Mouse (Mus musculus): ENCODE measurements around the gene Tspan31. TPM values are rescaled to one million over a fixed set of nuclear protein-coding genes. Genes with fewer than 3 reads are reported as not detected.

Gene Tspan31
- total and polyA plus RNA-seq, 3 experiments, result 57.2 to 63.1 TPM; not detected in 1

DNA sequence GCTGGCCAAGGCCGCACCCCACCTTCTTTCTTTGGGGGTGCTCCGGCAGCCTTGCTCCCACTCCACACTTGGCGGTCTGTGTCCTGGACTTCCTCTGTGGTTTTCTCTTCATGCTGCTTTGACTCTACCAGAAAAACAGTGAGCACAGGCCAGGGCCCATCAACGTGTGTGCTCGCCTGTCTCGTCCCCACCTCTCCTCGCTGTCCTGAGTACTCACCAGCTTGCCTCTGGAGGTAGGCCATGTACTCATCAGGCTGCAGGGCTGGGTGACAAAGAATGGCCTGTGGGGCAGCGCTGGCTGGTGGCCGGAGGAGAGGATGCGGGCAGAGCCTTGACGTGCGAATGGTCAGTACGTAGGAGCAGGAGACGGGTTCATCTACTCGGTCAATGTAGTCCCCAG, 29.8 kb upstream of the Tspan31 start:
- Histone ChIP-seq H3K4me1 (ENCODE audit: control insufficient read depth in 1 of 2, insufficient read depth in 2 of 2, low read length in 2 of 2) (peaks cover 2 to 20% of the 10 kb centered on the region in 2 experiments), H3K9ac (ENCODE audit: control insufficient read depth, low read depth, low read length, poor library complexity, severe bottlenecking) (no peak overlapping the region), H3K79me2 (ENCODE audit: control insufficient read depth, insufficient read depth, low read length, poor library complexity) (no peaks in the 10 kb centered on the region), H3K27ac (ENCODE audit: control insufficient read depth, low read depth, low read length) (no peak overlapping the region), H3K9me3 (replicated peaks; ENCODE audit: insufficient read depth, low read length) (no peaks in the 10 kb centered on the region), H3K36me3 (ENCODE audit: control insufficient read depth in 1 of 2, insufficient read depth in 2 of 2, low read length in 2 of 2) (peaks cover 2 to 7% of the 10 kb centered on the region in 2 experiments; a peak in 2 of 4 replicates), H3K27me3 (ENCODE audit: control insufficient read depth in 1 of 2, insufficient read depth in 2 of 2, low read length in 2 of 2) (no peaks in the 10 kb centered on the region), H3K4me3 (ENCODE audit: control insufficient read depth in 1 of 2, insufficient read depth in 1 of 2, low read depth in 2 of 2, low read length in 2 of 2) (no peak overlapping the region)
- TF ChIP-seq SIN3A (IDR thresholded peaks at IDR 0.05; ENCODE audit: low read length), result no peak
- TF ChIP-seq GATA1 (IDR thresholded peaks at IDR 0.05; ENCODE audit: low read depth, low read length), result no peak
- TF ChIP-seq TAL1 (IDR thresholded peaks at IDR 0.05; ENCODE audit: low read length), result no peak
- no peak for TF ChIP-seq CTCF (IDR thresholded peaks at IDR 0.05 in 2 of 3, conservative IDR thresholded peaks at IDR 0.05 in 1 of 3; ENCODE audit: control insufficient read depth in 1 of 3, insufficient read depth in 1 of 3, low read depth in 2 of 3, low read length in 3 of 3, poor library complexity in 1 of 3, severe bottlenecking in 1 of 3)
- TF ChIP-seq NRF1 (IDR thresholded peaks at IDR 0.05; ENCODE audit: insufficient read depth, low read depth, low read length, poor library complexity, severe bottlenecking), result no peak
- TF ChIP-seq ZC3H11A (IDR thresholded peaks at IDR 0.05; ENCODE audit: low read depth, low read length), result no peak
- no peak for TF ChIP-seq ZKSCAN1 (IDR thresholded peaks at IDR 0.05; ENCODE audit: low read depth, low read length)
- no peak for TF ChIP-seq RAD21 (IDR thresholded peaks at IDR 0.05; ENCODE audit: low read depth, low read length)
- no peak for TF ChIP-seq POLR2A (IDR thresholded peaks at IDR 0.05; ENCODE audit: control insufficient read depth in 1 of 2, insufficient read depth in 1 of 2, low read depth in 1 of 2, low read length in 2 of 2, poor library complexity in 1 of 2)
- TF ChIP-seq MYB (IDR thresholded peaks at IDR 0.05; ENCODE audit: low read depth, low read length), result no peak
- TF ChIP-seq TBP (IDR thresholded peaks at IDR 0.05; ENCODE audit: low read depth, low read length), result no peak
- no peak for TF ChIP-seq USF2 (IDR thresholded peaks at IDR 0.05; ENCODE audit: borderline replicate concordance in 1 of 2, insufficient read depth in 1 of 2, low read depth in 1 of 2, low read length in 2 of 2)
- no peak for TF ChIP-seq MEF2A (IDR thresholded peaks at IDR 0.05; ENCODE audit: extremely low read depth, insufficient replicate concordance, low read depth, low read length, poor library complexity, severe bottlenecking)
- no peak for TF ChIP-seq USF1 (IDR thresholded peaks at IDR 0.05; ENCODE audit: low read depth, low read length)
- TF ChIP-seq NELFE (IDR thresholded peaks at IDR 0.05; ENCODE audit: low read depth, low read length), result no peak
- TF ChIP-seq SMC3 (IDR thresholded peaks at IDR 0.05; ENCODE audit: low read depth, low read length), result no peak
- TF ChIP-seq HCFC1 (IDR thresholded peaks at IDR 0.05; ENCODE audit: low read depth, low read length), result no peak
- no peak for TF ChIP-seq CHD1 (IDR thresholded peaks at IDR 0.05; ENCODE audit: low read depth, low read length)
- no peak for TF ChIP-seq MXI1 (IDR thresholded peaks at IDR 0.05; ENCODE audit: low read depth, low read length)
- no peak for TF ChIP-seq JUND (IDR thresholded peaks at IDR 0.05; ENCODE audit: low read depth, low read length)
- DNase-seq (ENCODE audit: low read depth, low spot score), result no peak

DNA sequence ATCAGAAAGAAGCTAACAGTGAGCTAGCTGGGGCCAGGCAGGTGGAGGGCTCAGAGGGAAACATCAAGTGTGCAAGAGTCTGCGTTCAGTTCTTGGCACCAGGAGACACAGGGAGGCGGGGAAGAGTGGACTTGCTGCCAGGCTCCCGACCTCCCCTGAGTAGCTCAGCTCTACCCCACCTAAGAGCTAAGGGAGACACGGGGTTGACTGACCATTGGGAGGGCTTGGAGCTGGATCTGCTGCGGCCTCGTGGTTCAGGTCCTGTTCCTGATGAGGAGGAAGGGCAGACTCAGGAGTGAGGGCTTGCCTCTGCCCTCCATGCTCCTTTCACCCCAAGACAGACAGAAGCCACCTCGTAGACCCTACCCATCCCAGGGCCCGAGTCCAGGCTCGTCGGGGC, 29.1 kb upstream of the Tspan31 start:
- Histone ChIP-seq H3K9me3 (replicated peaks; ENCODE audit: insufficient read depth, low read length) (no peaks in the 10 kb centered on the region), H3K9ac (ENCODE audit: control insufficient read depth, low read depth, low read length, poor library complexity, severe bottlenecking) (no peak overlapping the region), H3K4me3 (ENCODE audit: control insufficient read depth in 1 of 2, insufficient read depth in 1 of 2, low read depth in 2 of 2, low read length in 2 of 2) (no peak overlapping the region), H3K79me2 (ENCODE audit: control insufficient read depth, insufficient read depth, low read length, poor library complexity) (no peaks in the 10 kb centered on the region), H3K27me3 (ENCODE audit: control insufficient read depth in 1 of 2, insufficient read depth in 2 of 2, low read length in 2 of 2) (no peaks in the 10 kb centered on the region), H3K36me3 (ENCODE audit: control insufficient read depth in 1 of 2, insufficient read depth in 2 of 2, low read length in 2 of 2) (peaks cover 2 to 7% of the 10 kb centered on the region in 2 experiments; a peak in 2 of 4 replicates), H3K4me1 (ENCODE audit: control insufficient read depth in 1 of 2, insufficient read depth in 2 of 2, low read length in 2 of 2) (peaks cover 2 to 20% of the 10 kb centered on the region in 2 experiments), H3K27ac (ENCODE audit: control insufficient read depth, low read depth, low read length) (no peak overlapping the region)
- no peak for DNase-seq (ENCODE audit: low read depth, low spot score)
- no peak for TF ChIP-seq POLR2AphosphoS2 (IDR thresholded peaks at IDR 0.05; ENCODE audit: low read length)
- TF ChIP-seq NELFE (IDR thresholded peaks at IDR 0.05; ENCODE audit: low read depth, low read length), result no peak
- no peak for TF ChIP-seq MYC (IDR thresholded peaks at IDR 0.05; ENCODE audit: low read depth, low read length)
- TF ChIP-seq MEF2A (IDR thresholded peaks at IDR 0.05; ENCODE audit: extremely low read depth, insufficient replicate concordance, low read depth, low read length, poor library complexity, severe bottlenecking), result no peak
- TF ChIP-seq TCF12 (IDR thresholded peaks at IDR 0.05; ENCODE audit: low read depth, low read length), result no peak
- no peak for TF ChIP-seq EP300 (IDR thresholded peaks at IDR 0.05; ENCODE audit: low read depth in 1 of 2, low read length in 2 of 2)
- TF ChIP-seq SIN3A (IDR thresholded peaks at IDR 0.05; ENCODE audit: low read length), result no peak
